15 mouse cellular contexts compared by ENCODE assay signal in genomic region chr19:31336381-31336780, GRCm38 (mm10).
A peak's percentile ranks its signal among the peaks of the same experiment; 100 is the strongest.
DNase-seq lines count a peak whose midpoint lies in the region; TF ChIP-seq lines count a peak whose summit lies in the region.
"Had no signal": no experiment of that assay in that cellular context is flagged by ENCODE, and none has a peak within 500 bp of the region (broad histone marks: within the 10 kb centered on the region; RNA-seq: fewer than 3 reads in every experiment).

No protein-coding gene starts in this region.

- 82% methylated on average over 3 of the region's 3 CpGs for WGBS in thymus, adult 2 months

- no peaks in the 10 kb centered on the region for H3K36me3 ChIP-seq in thymus, adult 2 months (ENCODE audit: control insufficient read depth, insufficient read depth, low read length)
- H3K36me3 ChIP-seq: kidney, embryonic 15.5 days; limb, embryonic 10.5 days; lung, embryonic 15.5 days had no signal

- H3K4me3 ChIP-seq in thymus, adult 2 months (ENCODE audit: control insufficient read depth, insufficient read depth, low read length): no peak overlapping the region
- H3K4me3 ChIP-seq: kidney, embryonic 15.5 days; left cerebral cortex, adult 2 months; limb, embryonic 10.5 days; lung, embryonic 15.5 days had no signal

- TF ChIP-seq POLR2A in thymus, adult 2 months (IDR thresholded peaks at IDR 0.05; ENCODE audit: control insufficient read depth, extremely low read depth, insufficient read depth, low read length, poor library complexity): no peak

- no peak for TF ChIP-seq CTCF in thymus, adult 2 months (IDR thresholded peaks at IDR 0.05; ENCODE audit: borderline replicate concordance, control insufficient read depth, extremely low read depth, insufficient read depth, low read length, poor library complexity)

- H3K27ac ChIP-seq in thymus, adult 2 months (ENCODE audit: control insufficient read depth, insufficient read depth, low read length): peak overlapping the region; percentile 94; the same call in 1 of the 2 replicates
- H3K27ac ChIP-seq: kidney, embryonic 15.5 days; left cerebral cortex, adult 2 months; limb, embryonic 10.5 days; lung, embryonic 15.5 days had no signal

- no peaks in the 10 kb centered on the region for H3K27me3 ChIP-seq in thymus, adult 2 months (ENCODE audit: control insufficient read depth, insufficient read depth, low read length)
- H3K27me3 ChIP-seq: kidney, embryonic 15.5 days; lung, embryonic 15.5 days had no signal

- H3K4me1 ChIP-seq in thymus, adult 2 months (replicated peaks; ENCODE audit: control insufficient read depth, insufficient read depth, low read length): peaks cover 4% of the 10 kb centered on the region
- H3K4me1 ChIP-seq: kidney, embryonic 15.5 days; lung, embryonic 15.5 days had no signal

- peak; percentile 5 for DNase-seq in gastrocnemius, postnatal 10 days
- no peak for DNase-seq in gastrocnemius, adult 8-10 months (ENCODE audit: low spot score in 2 of 2)
- DNase-seq in layer of hippocampus, adult 9-11 months: peak; percentile 19
- no peak for DNase-seq in layer of hippocampus, adult 11-12 months (ENCODE audit: low spot score)
- no peak for DNase-seq in thymus, adult 2 months
- DNase-seq in thymus, postnatal 10 days (ENCODE audit: low spot score in 2 of 2): no peak
- no peak for DNase-seq in right cerebral cortex, adult 2 months (ENCODE audit: low spot score in 2 of 2)
- DNase-seq: adrenal gland, postnatal 10 days; cerebellum, postnatal 36 days; gastrocnemius, postnatal 36 days; right cerebral cortex, postnatal 4 days had no signal

Comparison
In these comparisons a context has a peak if more than half of its experiments do, and no peak if none do; other contexts are left out.
1. DNase-seq: peak in gastrocnemius, postnatal 10 days (single experiment) and layer of hippocampus, adult 9-11 months (single experiment); none in gastrocnemius, adult 8-10 months (0 of 2), layer of hippocampus, adult 11-12 months (single experiment), thymus, adult 2 months (single experiment), thymus, postnatal 10 days (0 of 2) and right cerebral cortex, adult 2 months (0 of 2).